Mouse (Mus musculus): ENCODE results near the gene Sdhb. TPM values are rescaled to one million over a fixed set of nuclear protein-coding genes. Genes with fewer than 3 reads are reported as not detected.

The Sdhb gene
- polyA plus RNA-seq, 1 experiment from 2014 or later, result 456 TPM

DNA sequence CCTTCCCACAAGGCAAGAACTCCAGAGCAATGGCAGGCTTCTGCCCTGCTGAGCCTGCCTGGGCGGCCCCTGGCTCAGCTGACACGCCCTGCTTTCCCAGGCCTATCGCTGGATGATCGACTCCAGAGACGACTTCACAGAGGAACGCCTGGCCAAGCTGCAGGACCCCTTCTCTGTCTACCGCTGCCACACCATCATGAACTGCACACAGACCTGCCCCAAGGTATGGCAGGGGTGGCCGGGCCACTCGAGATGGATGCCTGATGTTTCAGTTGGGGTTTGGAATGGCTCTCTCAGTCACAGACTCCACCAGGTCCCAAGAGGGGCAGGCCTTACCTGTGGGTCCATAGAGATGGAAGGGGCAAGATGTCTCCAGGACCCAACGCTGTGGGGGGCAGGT lies 16.3 kb downstream of the Sdhb start:
- WGBS, result 90% methylated on average over 10 of the region's 10 CpGs
- H3K4me3 ChIP-seq (replicated peaks; ENCODE audit: low read depth, low read length), result no peak overlapping the region
- no peak overlapping the region for H3K27ac ChIP-seq (replicated peaks; ENCODE audit: low read depth, low read length)
- DNase-seq, result no peak
- H3K4me1 ChIP-seq (ENCODE audit: control insufficient read depth, insufficient read depth, low read length), result no peaks in the 10 kb centered on the region
- no peak for ATAC-seq (ENCODE audit: low FRiP score, low TSS enrichment)
- H3K36me3 ChIP-seq (ENCODE audit: control insufficient read depth, insufficient read depth, low read length), result peaks cover 78% of the 10 kb centered on the region
- no peaks in the 10 kb centered on the region for H3K9me3 ChIP-seq (ENCODE audit: control insufficient read depth, low read length)
- H3K9ac ChIP-seq (replicated peaks; ENCODE audit: low read length), result no peak overlapping the region
- H3K4me2 ChIP-seq (ENCODE audit: low read length), result no peak overlapping the region
- H3K27me3 ChIP-seq (ENCODE audit: control insufficient read depth, insufficient read depth, low read length), result no peaks in the 10 kb centered on the region

- ATAC-seq (ENCODE audit: low FRiP score, low TSS enrichment) (no peak), DNase-seq (no peak)
- WGBS, result 95% methylated on average over 14 of the region's 14 CpGs
- Histone ChIP-seq H3K4me3 (replicated peaks; ENCODE audit: low read depth, low read length) (no peak overlapping the region), H3K9ac (replicated peaks; ENCODE audit: low read length) (no peak overlapping the region), H3K27me3 (ENCODE audit: control insufficient read depth, insufficient read depth, low read length) (no peaks in the 10 kb centered on the region), H3K9me3 (ENCODE audit: control insufficient read depth, low read length) (no peaks in the 10 kb centered on the region), H3K36me3 (ENCODE audit: control insufficient read depth, insufficient read depth, low read length) (peaks cover 70% of the 10 kb centered on the region), H3K4me2 (ENCODE audit: low read length) (no peak overlapping the region), H3K27ac (replicated peaks; ENCODE audit: low read depth, low read length) (no peak overlapping the region), H3K4me1 (ENCODE audit: control insufficient read depth, insufficient read depth, low read length) (0 out of 2 replicates have a peak, but pooled peaks cover under 1% of the 10 kb centered on the region)
These were observed 17.1 kb downstream of the Sdhb start for GRCm38 (mm10) chr4:140977886-140978692.

DNA sequence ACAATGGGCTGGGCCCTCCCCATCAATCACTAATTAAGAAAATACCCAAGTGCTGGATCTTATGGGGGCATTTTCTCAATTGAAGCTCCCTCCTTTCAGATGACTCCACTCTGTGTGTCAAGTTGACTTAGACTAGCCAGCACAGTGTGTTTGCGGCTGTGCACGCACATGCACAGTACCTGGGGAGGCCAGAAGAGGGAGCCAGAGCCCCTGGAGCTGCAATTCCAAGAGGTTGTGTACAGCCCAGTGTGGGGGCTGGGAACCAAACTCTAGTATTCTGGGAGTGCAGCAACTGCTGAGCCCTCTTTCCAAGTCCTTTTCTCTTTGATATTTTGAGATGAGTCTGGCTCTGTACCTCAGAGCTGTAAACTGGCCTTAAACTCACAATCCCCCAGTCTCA lies 20.6 kb downstream of the Sdhb start:
- ATAC-seq (ENCODE audit: low FRiP score, low TSS enrichment) (no peak), DNase-seq (no peak)
- Histone ChIP-seq H3K4me3 (replicated peaks; ENCODE audit: low read depth, low read length) (no peak overlapping the region), H3K9ac (replicated peaks; ENCODE audit: low read length) (no peak overlapping the region), H3K36me3 (ENCODE audit: control insufficient read depth, insufficient read depth, low read length) (peaks cover 35% of the 10 kb centered on the region), H3K27me3 (ENCODE audit: control insufficient read depth, insufficient read depth, low read length) (no peaks in the 10 kb centered on the region), H3K9me3 (ENCODE audit: control insufficient read depth, low read length) (no peaks in the 10 kb centered on the region), H3K4me1 (ENCODE audit: control insufficient read depth, insufficient read depth, low read length) (0 out of 2 replicates have a peak, but pooled peaks cover 5% of the 10 kb centered on the region), H3K27ac (replicated peaks; ENCODE audit: low read depth, low read length) (no peak overlapping the region), H3K4me2 (ENCODE audit: low read length) (no peak overlapping the region)
- 91% methylated on average over 2 of the region's 2 CpGs for WGBS

GRCm38 (mm10) chr4:140982808-140983207 lies 21.8 kb downstream of the Sdhb start:
- Histone ChIP-seq H3K4me2 (ENCODE audit: low read length) (no peak overlapping the region), H3K9me3 (ENCODE audit: control insufficient read depth, low read length) (no peaks in the 10 kb centered on the region), H3K9ac (replicated peaks; ENCODE audit: low read length) (no peak overlapping the region), H3K27me3 (ENCODE audit: control insufficient read depth, insufficient read depth, low read length) (no peaks in the 10 kb centered on the region), H3K27ac (replicated peaks; ENCODE audit: low read depth, low read length) (0 out of 2 replicates have a peak overlapping the region, but pooled peaks have one; percentile 41), H3K4me3 (replicated peaks; ENCODE audit: low read depth, low read length) (no peak overlapping the region), H3K36me3 (ENCODE audit: control insufficient read depth, insufficient read depth, low read length) (peaks cover 24% of the 10 kb centered on the region), H3K4me1 (ENCODE audit: control insufficient read depth, insufficient read depth, low read length) (peaks cover 12% of the 10 kb centered on the region)
- WGBS, result 71% methylated on average over 4 of the region's 4 CpGs
- ATAC-seq (ENCODE audit: low FRiP score, low TSS enrichment) (no peak), DNase-seq (no peak)

DNA sequence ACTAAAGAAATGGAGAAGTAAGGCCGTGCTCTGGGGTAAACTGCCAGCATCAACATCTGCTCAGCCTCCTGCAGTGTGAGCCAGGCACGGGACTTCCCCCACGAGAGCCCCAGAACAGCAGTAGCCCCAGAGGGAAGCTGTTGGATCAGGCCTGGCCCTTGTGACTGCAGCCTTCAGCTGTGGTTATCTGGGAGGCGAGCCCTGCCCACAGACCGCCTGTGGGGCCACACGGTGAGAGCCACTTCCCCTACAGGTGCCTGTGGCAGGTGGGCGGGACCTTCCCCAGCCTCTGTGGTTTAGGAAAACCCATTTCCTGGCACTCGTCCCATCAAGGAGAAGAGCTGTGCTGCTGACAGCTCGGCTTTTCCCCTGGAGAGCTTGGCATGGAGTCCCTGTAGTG lies 22.4 kb downstream of the Sdhb start:
- peaks cover 19% of the 10 kb centered on the region for H3K4me1 ChIP-seq (ENCODE audit: control insufficient read depth, insufficient read depth, low read length)
- no peak overlapping the region for H3K4me2 ChIP-seq (ENCODE audit: low read length)
- H3K27ac ChIP-seq (replicated peaks; ENCODE audit: low read depth, low read length), result peak overlapping the region; percentile 41; the same call in 1 of the 2 replicates
- H3K9me3 ChIP-seq (ENCODE audit: control insufficient read depth, low read length), result no peaks in the 10 kb centered on the region
- peaks cover 18% of the 10 kb centered on the region for H3K36me3 ChIP-seq (ENCODE audit: control insufficient read depth, insufficient read depth, low read length)
- no peak for ATAC-seq (ENCODE audit: low FRiP score, low TSS enrichment)
- no peaks in the 10 kb centered on the region for H3K27me3 ChIP-seq (ENCODE audit: control insufficient read depth, insufficient read depth, low read length)
- DNase-seq, result peak; percentile 31
- WGBS, result 16% methylated on average over 9 of the region's 9 CpGs
- no peak overlapping the region for H3K4me3 ChIP-seq (replicated peaks; ENCODE audit: low read depth, low read length)
- no peak overlapping the region for H3K9ac ChIP-seq (replicated peaks; ENCODE audit: low read length)

- H3K9me3 ChIP-seq (ENCODE audit: control insufficient read depth, low read length), result no peaks in the 10 kb centered on the region
- peaks cover 29% of the 10 kb centered on the region for H3K4me1 ChIP-seq (ENCODE audit: control insufficient read depth, insufficient read depth, low read length)
- no peak overlapping the region for H3K4me3 ChIP-seq (replicated peaks; ENCODE audit: low read depth, low read length)
- WGBS, result 85% methylated on average over 6 of the region's 6 CpGs
- no peak overlapping the region for H3K4me2 ChIP-seq (ENCODE audit: low read length)
- H3K36me3 ChIP-seq (ENCODE audit: control insufficient read depth, insufficient read depth, low read length), result peaks cover 12% of the 10 kb centered on the region
- H3K9ac ChIP-seq (replicated peaks; ENCODE audit: low read length), result no peak overlapping the region
- no peak for DNase-seq
- no peaks in the 10 kb centered on the region for H3K27me3 ChIP-seq (ENCODE audit: control insufficient read depth, insufficient read depth, low read length)
- no peak overlapping the region for H3K27ac ChIP-seq (replicated peaks; ENCODE audit: low read depth, low read length)
- ATAC-seq (ENCODE audit: low FRiP score, low TSS enrichment), result no peak
These were observed 23.5 kb downstream of the Sdhb start for GRCm38 (mm10) chr4:140984544-140984943.

DNA sequence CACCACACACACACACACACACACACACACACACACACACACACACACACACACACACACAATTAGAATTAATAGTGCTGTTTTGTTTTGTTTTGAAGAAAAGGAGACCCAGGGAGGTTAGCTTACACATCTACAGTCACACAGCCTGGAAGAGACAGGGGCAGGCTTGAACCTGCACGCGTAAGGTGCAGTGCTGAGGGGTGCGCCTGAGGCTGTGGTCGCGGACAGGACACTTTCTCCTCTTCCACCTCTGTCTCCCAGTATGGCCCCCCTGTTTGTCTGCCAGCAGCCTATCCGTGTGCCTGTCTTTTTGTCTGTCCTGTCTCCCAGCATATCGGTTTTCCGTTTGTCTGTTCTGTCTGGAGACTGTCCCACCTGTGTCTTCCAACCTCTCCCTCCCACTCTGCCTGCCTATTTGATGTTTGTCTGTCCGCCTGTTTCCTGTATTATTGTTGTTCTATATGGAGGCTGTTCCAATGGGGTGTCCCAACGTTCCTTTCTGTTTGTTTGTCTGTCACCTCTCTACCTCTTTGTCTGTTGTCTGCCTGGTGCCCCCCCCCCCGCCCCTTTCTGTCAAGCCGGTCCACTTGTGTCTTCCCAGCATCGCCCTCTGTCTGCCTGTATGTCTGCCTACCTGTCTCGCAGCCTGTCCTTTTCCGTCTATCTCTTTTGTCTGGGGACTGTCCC lies 25.2 kb downstream of the Sdhb start:
- Histone ChIP-seq H3K4me2 (ENCODE audit: low read length) (peak overlapping the region; percentile 76), H3K9ac (replicated peaks; ENCODE audit: low read length) (peak overlapping the region; percentile 95), H3K4me1 (ENCODE audit: control insufficient read depth, insufficient read depth, low read length) (peaks cover 34% of the 10 kb centered on the region), H3K36me3 (ENCODE audit: control insufficient read depth, insufficient read depth, low read length) (peaks cover 7% of the 10 kb centered on the region; the same call in 1 of the 2 replicates), H3K9me3 (ENCODE audit: control insufficient read depth, low read length) (no peaks in the 10 kb centered on the region), H3K4me3 (replicated peaks; ENCODE audit: low read depth, low read length) (peak overlapping the region; percentile 98), H3K27me3 (ENCODE audit: control insufficient read depth, insufficient read depth, low read length) (no peaks in the 10 kb centered on the region), H3K27ac (replicated peaks; ENCODE audit: low read depth, low read length) (peak overlapping the region; percentile 87)
- WGBS, result 23% methylated on average over 15 of the region's 15 CpGs
- DNase-seq (peak; percentile 54), ATAC-seq (ENCODE audit: low FRiP score, low TSS enrichment) (peak; percentile 14)

DNA sequence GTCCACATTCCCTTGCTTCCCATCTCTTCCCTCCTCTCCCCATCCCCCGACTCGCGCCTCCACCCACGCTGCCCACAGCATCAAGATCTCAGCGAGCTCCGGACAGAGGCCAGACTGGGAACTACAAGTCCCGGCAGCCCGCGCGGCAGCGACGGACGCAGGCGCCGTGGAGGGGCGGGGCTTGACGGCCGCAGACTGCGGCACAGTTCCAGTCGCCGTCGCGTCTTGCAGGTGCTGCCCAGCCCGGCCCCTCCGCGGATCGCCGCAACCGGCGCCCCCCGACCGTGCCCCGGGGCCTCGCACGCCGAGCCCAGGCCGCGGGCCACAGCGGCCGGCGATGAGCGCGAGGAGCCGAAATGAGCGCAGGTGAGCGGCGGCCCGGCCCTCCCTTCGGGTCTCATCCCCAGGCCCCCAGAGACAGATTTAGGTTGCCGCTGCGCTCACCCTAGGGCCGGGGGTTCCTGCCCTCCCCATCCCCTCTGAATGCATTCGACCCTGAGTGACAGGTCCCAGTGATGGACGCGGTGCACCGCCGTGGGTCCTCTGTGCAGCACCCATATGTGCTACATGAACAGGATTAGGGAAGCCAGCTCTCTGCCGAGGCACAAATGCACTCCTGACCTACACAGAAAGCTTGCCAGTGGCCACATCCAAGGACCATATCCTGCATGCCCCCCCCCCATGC lies 25.9 kb downstream of the Sdhb start, which contains the start of gene Atp13a2:
Gene Atp13a2 (plus strand): TSS at position 163 of the 685 bp plus-strand sequence.
- no peaks in the 10 kb centered on the region for H3K27me3 ChIP-seq (ENCODE audit: control insufficient read depth, insufficient read depth, low read length)
- under 1% methylated on average over 53 of the region's 58 CpGs for WGBS

More for the DNA sequence above, 25.9 kb downstream of the Sdhb start, which contains the start of gene Atp13a2:
- Histone ChIP-seq H3K9me3 (ENCODE audit: control insufficient read depth, low read length) (no peaks in the 10 kb centered on the region), H3K4me3 (replicated peaks; ENCODE audit: low read depth, low read length) (peak within 1 kb of the TSS; percentile 98), H3K27ac (replicated peaks; ENCODE audit: low read depth, low read length) (peak within 1 kb of the TSS; percentile 87), H3K4me2 (ENCODE audit: low read length) (peak within 1 kb of the TSS; percentile 76), H3K36me3 (ENCODE audit: control insufficient read depth, insufficient read depth, low read length) (peaks cover 10% of the 10 kb centered on the region; the same call in 1 of the 2 replicates), H3K4me1 (ENCODE audit: control insufficient read depth, insufficient read depth, low read length) (peaks cover 34% of the 10 kb centered on the region), H3K9ac (replicated peaks; ENCODE audit: low read length) (peak within 1 kb of the TSS; percentile 95)
- ATAC-seq (ENCODE audit: low FRiP score, low TSS enrichment) (peak; percentile 92), DNase-seq (peak; percentile 97)

Measured in midbrain, embryonic 14.5 days (tissue).